Mouse (Mus musculus): ENCODE results near the gene Tshz2.

DNA sequence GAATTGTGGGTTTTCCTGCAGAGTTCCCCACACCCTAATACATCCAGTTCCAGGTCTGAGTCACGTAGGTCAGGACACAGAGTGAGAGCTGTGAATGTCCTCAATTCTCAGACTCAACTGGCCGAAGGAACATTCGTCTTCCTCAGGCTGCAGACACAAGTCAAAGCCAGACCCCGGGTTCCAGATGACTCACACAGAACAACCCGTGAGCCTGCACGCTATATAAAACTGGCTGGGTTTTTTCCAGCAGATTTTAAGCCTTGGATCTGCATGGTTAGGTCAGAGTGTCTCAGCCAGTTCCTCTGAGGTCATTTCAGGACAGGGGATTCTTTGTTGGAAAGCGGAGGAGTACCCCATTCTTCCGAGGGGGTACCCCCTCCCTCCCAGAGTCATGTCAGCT, 330.0 kb downstream of the Tshz2 start:
- no peak for TF ChIP-seq CTCF (IDR thresholded peaks at IDR 0.05; ENCODE audit: extremely low read depth, insufficient read length, insufficient replicate concordance, low read depth, low read length)
- TF ChIP-seq POLR2A (IDR thresholded peaks at IDR 0.05; ENCODE audit: low read depth, low read length): no peak

Data from small intestine, adult 2 months (tissue).